Mouse (Mus musculus) C2C12 (cell line): ENCODE measurements around the gene Arhgap36.

Experiments used
- CTCF ChIP-seq: IDR thresholded peaks from one replicate; pipeline ENCODE4 v1.5.1; 2011; ENCODE audit not compliant: control insufficient read depth, insufficient read depth, insufficient read length
- MAX ChIP-seq: IDR thresholded peaks from one replicate; pipeline ENCODE4 v1.6.1; 2011; ENCODE audit warnings: mild to moderate bottlenecking, control low read depth
- MYOD1 ChIP-seq: IDR thresholded peaks from one replicate; pipeline ENCODE4 v1.6.1; 2011; ENCODE audit warnings: low read depth; ENCODE audit not compliant: control insufficient read depth, insufficient read length
- USF1 ChIP-seq: IDR thresholded peaks from one replicate; pipeline ENCODE4 v1.6.1; 2011; ENCODE audit warnings: low read depth, mild to moderate bottlenecking, control low read depth, moderate library complexity

DNA sequence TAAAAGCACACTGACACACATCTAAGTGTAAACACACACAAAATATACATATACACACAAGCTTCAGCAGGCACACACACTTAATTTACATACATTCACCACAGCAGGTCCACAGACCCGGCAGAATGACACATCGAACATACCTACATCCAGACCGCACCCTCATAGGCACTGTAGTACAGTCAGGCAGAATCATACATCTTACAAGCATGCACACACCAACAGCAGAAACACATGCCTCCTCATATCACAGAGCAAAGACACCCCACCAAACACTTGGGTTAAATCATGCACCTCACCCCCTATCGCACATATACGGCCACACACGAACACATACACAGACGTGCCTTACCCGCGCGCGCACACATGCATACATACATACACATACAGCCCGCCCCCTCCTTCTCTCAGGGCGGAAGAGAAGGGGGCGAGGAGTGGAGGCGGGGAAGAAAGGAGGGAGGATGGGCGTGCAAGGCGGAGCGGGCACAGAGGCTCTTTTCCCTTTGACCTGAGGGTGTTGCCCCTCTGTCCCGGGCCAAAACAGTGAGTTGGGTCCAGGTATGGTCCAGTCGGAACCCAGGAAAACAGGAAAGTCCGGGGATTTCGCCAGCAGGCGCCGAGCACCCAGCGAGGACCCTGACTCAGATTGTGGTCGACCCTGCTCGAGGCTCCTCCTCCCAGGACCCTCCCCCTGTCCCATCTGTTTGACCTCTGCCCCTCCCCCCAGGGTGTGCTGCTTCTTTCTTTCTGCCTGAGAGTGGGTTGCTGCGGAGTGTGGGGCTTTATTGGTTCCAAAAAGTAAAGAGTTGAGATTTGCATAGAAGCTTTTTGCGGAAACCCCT is 16.4 kb downstream of the Arhgap36 start:
- TF ChIP-seq CTCF (no peak), MAX (no peak), USF1 (no peak), MYOD1 (no peak)
